In the genomic region with DNA sequence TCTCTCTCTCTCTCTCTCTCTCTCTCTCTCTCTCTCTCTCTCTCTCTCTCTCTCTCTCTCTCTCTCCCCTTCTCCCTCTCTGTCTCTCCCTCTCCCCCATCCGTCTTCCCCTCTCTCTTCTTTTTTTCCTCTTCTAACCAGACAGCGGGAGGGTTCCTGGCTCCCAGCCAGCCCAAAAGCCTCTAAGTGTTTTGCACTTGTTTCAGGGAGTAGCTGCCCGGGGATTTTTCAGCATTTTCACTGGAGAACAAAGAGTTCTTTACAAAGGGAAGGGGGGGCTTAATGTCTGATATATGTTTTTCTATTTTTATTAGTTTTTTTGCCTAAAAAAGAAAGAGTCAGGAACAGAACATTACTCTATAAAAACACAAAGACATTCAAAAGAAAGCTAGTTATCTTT, we compare ENCODE assay signal across 8 mouse cellular contexts.
DNase-seq lines count a peak whose midpoint lies in the region; ATAC-seq lines count a peak whose summit lies in the region.

No protein-coding gene starts in this region.

- 3% methylated on average over 3 of the region's 3 CpGs for WGBS in intestine, embryonic 14.5 days
- WGBS in liver, embryonic 12.5 days (ENCODE audit: insufficient replicate concordance) = 13% methylated on average over 3 of the region's 3 CpGs
- 2% methylated on average over 3 of the region's 3 CpGs for WGBS in neural tube, embryonic 15.5 days

- peak overlapping the region; percentile 38 for H3K4me3 ChIP-seq in intestine, embryonic 14.5 days (ENCODE audit: low read depth, low read length)
- no peak overlapping the region for H3K4me3 ChIP-seq in liver, embryonic 12.5 days
- H3K4me3 ChIP-seq in neural tube, embryonic 15.5 days (replicated peaks) = peak overlapping the region; percentile 59

- DNase-seq in cerebellum, adult 11 months = peak; percentile 73
- DNase-seq in cerebellum, postnatal 10 days = peak; percentile 95 to 96
- DNase-seq in gastrocnemius, postnatal 10 days = peak; percentile 85
- no peak for DNase-seq in intestine, embryonic 14.5 days (ENCODE audit: low spot score)
- no peak for DNase-seq in spleen, postnatal 14 days (ENCODE audit: low spot score in 2 of 2)

- H3K9me3 ChIP-seq in intestine, embryonic 14.5 days (ENCODE audit: control insufficient read depth, low read length) = no peaks in the 10 kb centered on the region
- H3K9me3 ChIP-seq in liver, embryonic 12.5 days (replicated peaks) = no peaks in the 10 kb centered on the region
- H3K9me3 ChIP-seq in neural tube, embryonic 15.5 days (replicated peaks) = no peaks in the 10 kb centered on the region

- H3K9ac ChIP-seq in intestine, embryonic 14.5 days (ENCODE audit: low read length) = no peak overlapping the region; the same call in 1 of the 2 replicates
- H3K9ac ChIP-seq in liver, embryonic 12.5 days = no peak overlapping the region
- H3K9ac ChIP-seq in neural tube, embryonic 15.5 days (replicated peaks) = peak overlapping the region; percentile 75; the same call in 1 of the 2 replicates

- no peaks in the 10 kb centered on the region for H3K36me3 ChIP-seq in intestine, embryonic 14.5 days (ENCODE audit: control insufficient read depth, insufficient read depth, low read length)
- H3K36me3 ChIP-seq in liver, embryonic 12.5 days = no peaks in the 10 kb centered on the region
- H3K36me3 ChIP-seq in neural tube, embryonic 15.5 days = no peaks in the 10 kb centered on the region

- peak overlapping the region; percentile 74 for H3K4me2 ChIP-seq in intestine, embryonic 14.5 days (ENCODE audit: low read length)
- H3K4me2 ChIP-seq in liver, embryonic 12.5 days = peak overlapping the region; percentile 47
- H3K4me2 ChIP-seq in neural tube, embryonic 15.5 days = peak overlapping the region; percentile 70

- H3K4me1 ChIP-seq in intestine, embryonic 14.5 days (replicated peaks; ENCODE audit: control insufficient read depth, insufficient read depth, low read length) = peaks cover 9% of the 10 kb centered on the region
- H3K4me1 ChIP-seq in liver, embryonic 12.5 days = peaks cover 10% of the 10 kb centered on the region; the same call in 1 of the 2 replicates
- H3K4me1 ChIP-seq in neural tube, embryonic 15.5 days = peaks cover 42% of the 10 kb centered on the region

- no peak overlapping the region for H3K27ac ChIP-seq in intestine, embryonic 14.5 days (ENCODE audit: low read depth)
- H3K27ac ChIP-seq in liver, embryonic 12.5 days = no peak overlapping the region
- H3K27ac ChIP-seq in neural tube, embryonic 15.5 days (replicated peaks) = peak overlapping the region; percentile 95

- H3K27me3 ChIP-seq in intestine, embryonic 14.5 days (replicated peaks; ENCODE audit: control insufficient read depth, insufficient read depth, low read length) = no peaks in the 10 kb centered on the region
- peaks cover 23% of the 10 kb centered on the region for H3K27me3 ChIP-seq in liver, embryonic 12.5 days (replicated peaks)
- H3K27me3 ChIP-seq in neural tube, embryonic 15.5 days (replicated peaks) = no peaks in the 10 kb centered on the region

- ATAC-seq in cerebellum, adult (ENCODE audit: insufficient number of reproducible peaks, low FRiP score, low TSS enrichment) = no peak
- peak; percentile 64; the same call in 1 of the 2 replicates for ATAC-seq in intestine, embryonic 14.5 days (replicated peaks; ENCODE audit: low FRiP score, low TSS enrichment, low read depth)
- ATAC-seq in liver, embryonic 12.5 days = no peak
- peak; percentile 36; the same call in 1 of the 2 replicates for ATAC-seq in neural tube, embryonic 15.5 days (ENCODE audit: low FRiP score)

Comparison
In these comparisons a context has a peak if more than half of its experiments do, and no peak if none do; other contexts are left out.
1. DNase-seq: peak in cerebellum, adult 11 months (single experiment), cerebellum, postnatal 10 days (2 of 2) and gastrocnemius, postnatal 10 days (single experiment); none in intestine, embryonic 14.5 days (single experiment) and spleen, postnatal 14 days (0 of 2).
2. ATAC-seq: peak in intestine, embryonic 14.5 days (single experiment) and neural tube, embryonic 15.5 days (single experiment); none in cerebellum, adult (single experiment) and liver, embryonic 12.5 days (single experiment).
3. Peak in every context shown above with its lines, with median percentiles within 50 percentile points of each other: H3K4me2 ChIP-seq.